Mouse (Mus musculus) neutrophil, adult 5-6 weeks (primary cell): ENCODE data around the gene Fam171a1. TPM values are rescaled to one million over a fixed set of nuclear protein-coding genes. Genes with fewer than 3 reads are reported as not detected.

ENCODE experiments used
- ATAC-seq: fragments of 151-379, 151-347 bp; 2 replicates; pipeline ENCODE4 v1.8.0; 2017; ENCODE audit warnings: mild to moderate bottlenecking, moderate TSS enrichment; ENCODE audit not compliant: insufficient number of reproducible peaks, poor library complexity, low FRiP score, severe bottlenecking; ENCODE audit errors: extremely low read depth
- total RNA-seq: library from RNA; stranded (forward); fragments of 200-1000 nt; gene quantifications from 2 replicates; pipeline ENCODE4 v1.2.3, GENCODE M21; 2017

Fam171a1 gene
- total RNA-seq, 1 experiment from 2014 or later = not detected

GRCm38 (mm10) chr2:3134580-3135296 is 20.7 kb downstream of the Fam171a1 start:
- ATAC-seq = no peak

GRCm38 (mm10) chr2:3135297-3135684 is 21.3 kb downstream of the Fam171a1 start:
- no peak for ATAC-seq

- ATAC-seq = no peak
These were observed 24.3 kb downstream of the Fam171a1 start for GRCm38 (mm10) chr2:3138308-3138707.

GRCm38 (mm10) chr2:3139065-3139464 is 25.0 kb downstream of the Fam171a1 start:
- no peak for ATAC-seq

- no peak for ATAC-seq
These were observed 25.6 kb downstream of the Fam171a1 start for GRCm38 (mm10) chr2:3139578-3139977.

- ATAC-seq = no peak
These were observed 26.6 kb downstream of the Fam171a1 start for GRCm38 (mm10) chr2:3140585-3140984.

GRCm38 (mm10) chr2:3141804-3142203 is 27.8 kb downstream of the Fam171a1 start:
- no peak for ATAC-seq

- no peak for ATAC-seq
These were observed 30.3 kb downstream of the Fam171a1 start for GRCm38 (mm10) chr2:3144291-3144690.

GRCm38 (mm10) chr2:3147550-3148157 is 33.6 kb downstream of the Fam171a1 start:
- no peak for ATAC-seq

- ATAC-seq = no peak
These were observed 34.7 kb downstream of the Fam171a1 start for GRCm38 (mm10) chr2:3148731-3149130.

- ATAC-seq = no peak
These were observed 36.3 kb downstream of the Fam171a1 start for GRCm38 (mm10) chr2:3150324-3150723.

- ATAC-seq = no peak
These were observed 37.3 kb downstream of the Fam171a1 start for GRCm38 (mm10) chr2:3151336-3151735.

- ATAC-seq = no peak
These were observed 40.2 kb downstream of the Fam171a1 start for GRCm38 (mm10) chr2:3154091-3154665.

- no peak for ATAC-seq
These were observed 41.0 kb downstream of the Fam171a1 start for GRCm38 (mm10) chr2:3154986-3155385.

- no peak for ATAC-seq
These were observed 43.0 kb downstream of the Fam171a1 start for GRCm38 (mm10) chr2:3157030-3157429.

GRCm38 (mm10) chr2:3157661-3158344 is 43.8 kb downstream of the Fam171a1 start:
- ATAC-seq = no peak

GRCm38 (mm10) chr2:3158682-3159412 is 44.8 kb downstream of the Fam171a1 start:
- ATAC-seq = no peak

GRCm38 (mm10) chr2:3161578-3161977 is 47.6 kb downstream of the Fam171a1 start:
- ATAC-seq = no peak

GRCm38 (mm10) chr2:3163501-3164076 is 49.6 kb downstream of the Fam171a1 start:
- no peak for ATAC-seq
